Mouse (Mus musculus): ENCODE results near the gene L3hypdh.

Gene L3hypdh

GRCm38 (mm10) chr12:72085329-72086165, at the start of gene L3hypdh, which contains the start of gene Jkamp:
TSS of gene L3hypdh (minus strand) at chr12:72085439.
TSS of gene Jkamp (plus strand) at chr12:72085589.
- peak; percentile 97 to 99 for DNase-seq

- DNase-seq, result no peak
These were observed 44.0 kb upstream of the L3hypdh start for GRCm38 (mm10) chr12:72129203-72129602.

- DNase-seq, result no peak
These were observed 30.6 kb upstream of the L3hypdh start for GRCm38 (mm10) chr12:72115686-72116345.

- no peak for DNase-seq
These were observed 29.9 kb upstream of the L3hypdh start for GRCm38 (mm10) chr12:72115126-72115525.

DNA sequence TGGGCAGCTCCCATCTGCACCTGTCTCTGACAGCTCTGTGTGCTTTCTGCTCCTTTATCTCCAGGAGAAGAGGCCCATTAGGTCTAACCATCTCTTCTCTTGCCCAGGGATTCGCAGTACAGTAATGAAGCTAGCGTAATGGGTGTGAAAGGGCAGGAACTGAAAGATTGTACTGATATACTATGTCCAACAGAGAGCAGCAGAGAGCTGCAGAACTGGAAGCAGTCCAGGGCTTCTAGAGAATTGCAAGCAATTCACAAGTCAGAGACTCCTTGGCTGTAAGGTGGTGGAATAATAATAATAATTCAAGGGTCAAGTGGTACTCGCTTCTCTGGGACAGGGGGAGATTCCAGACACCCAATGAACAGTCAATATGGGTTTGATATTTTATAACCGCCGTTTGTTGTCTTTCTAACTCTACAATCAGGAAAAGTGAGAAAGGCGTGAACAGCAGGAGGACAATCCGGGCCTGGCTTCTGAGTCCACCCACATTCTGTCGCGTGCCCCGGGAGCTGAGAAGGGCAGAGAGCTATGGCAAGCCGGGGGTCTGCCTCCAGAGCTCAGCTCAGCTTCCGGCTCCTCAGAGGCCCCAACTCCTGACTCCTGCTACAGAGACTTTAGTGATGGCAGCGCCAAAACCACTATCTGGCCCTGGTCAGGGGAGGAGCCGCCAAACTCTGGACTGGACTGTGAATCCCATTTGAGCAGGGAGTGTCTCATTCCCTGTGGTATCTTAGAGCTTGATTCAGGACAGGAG, 19.5 kb upstream of the L3hypdh start:
- peak; percentile 8 to 9 for DNase-seq

GRCm38 (mm10) chr12:72104027-72104426, 18.8 kb upstream of the L3hypdh start:
- DNase-seq, result no peak

- no peak for DNase-seq
These were observed 17.5 kb upstream of the L3hypdh start for GRCm38 (mm10) chr12:72102776-72103175.

DNA sequence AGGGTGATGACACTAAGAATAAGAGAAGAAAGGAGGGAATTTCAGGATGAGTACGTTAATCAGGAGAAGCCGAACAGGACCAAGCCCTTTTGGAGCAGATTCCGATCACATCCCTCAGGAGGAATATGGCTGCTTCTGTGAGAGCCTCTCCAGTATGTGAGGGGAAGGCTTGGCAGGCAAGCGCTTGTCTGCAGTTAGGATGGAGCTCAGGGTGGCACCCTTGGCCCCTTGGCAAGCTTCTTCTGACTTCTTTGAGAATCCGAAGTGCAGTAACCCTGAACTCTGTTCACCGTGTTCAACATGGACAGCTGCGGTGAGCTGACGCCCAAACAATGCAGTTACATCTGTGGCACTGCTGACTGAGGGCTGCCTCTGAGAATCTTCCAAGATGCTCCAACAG, 11.7 kb upstream of the L3hypdh start:
- DNase-seq, result no peak

DNA sequence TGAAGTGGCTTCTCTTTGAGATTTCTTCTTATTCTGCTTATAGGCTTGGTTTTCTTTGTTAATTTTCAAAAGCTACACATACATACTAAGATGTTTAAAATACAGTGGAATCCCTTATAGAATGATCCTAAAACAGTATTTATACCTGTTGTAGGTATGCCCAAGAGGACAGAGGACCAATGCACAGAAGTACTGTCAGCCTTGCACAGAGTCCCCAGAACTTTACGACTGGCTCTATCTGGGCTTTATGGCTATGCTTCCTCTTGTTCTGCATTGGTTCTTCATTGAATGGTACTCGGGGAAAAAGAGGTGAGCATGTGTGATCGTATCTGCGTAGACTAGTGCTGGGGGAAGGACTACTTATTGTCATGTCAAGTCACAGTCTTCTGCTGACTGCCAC, 4.6 kb upstream of the L3hypdh start:
- DNase-seq, result no peak

- peak in 1 of 2 experiments; percentile 11 for DNase-seq
These were observed 1.1 kb upstream of the L3hypdh start for GRCm38 (mm10) chr12:72086166-72086825.

GRCm38 (mm10) chr12:72085024-72085328, 263 bp downstream of the L3hypdh start:
- no peak for DNase-seq

DNA sequence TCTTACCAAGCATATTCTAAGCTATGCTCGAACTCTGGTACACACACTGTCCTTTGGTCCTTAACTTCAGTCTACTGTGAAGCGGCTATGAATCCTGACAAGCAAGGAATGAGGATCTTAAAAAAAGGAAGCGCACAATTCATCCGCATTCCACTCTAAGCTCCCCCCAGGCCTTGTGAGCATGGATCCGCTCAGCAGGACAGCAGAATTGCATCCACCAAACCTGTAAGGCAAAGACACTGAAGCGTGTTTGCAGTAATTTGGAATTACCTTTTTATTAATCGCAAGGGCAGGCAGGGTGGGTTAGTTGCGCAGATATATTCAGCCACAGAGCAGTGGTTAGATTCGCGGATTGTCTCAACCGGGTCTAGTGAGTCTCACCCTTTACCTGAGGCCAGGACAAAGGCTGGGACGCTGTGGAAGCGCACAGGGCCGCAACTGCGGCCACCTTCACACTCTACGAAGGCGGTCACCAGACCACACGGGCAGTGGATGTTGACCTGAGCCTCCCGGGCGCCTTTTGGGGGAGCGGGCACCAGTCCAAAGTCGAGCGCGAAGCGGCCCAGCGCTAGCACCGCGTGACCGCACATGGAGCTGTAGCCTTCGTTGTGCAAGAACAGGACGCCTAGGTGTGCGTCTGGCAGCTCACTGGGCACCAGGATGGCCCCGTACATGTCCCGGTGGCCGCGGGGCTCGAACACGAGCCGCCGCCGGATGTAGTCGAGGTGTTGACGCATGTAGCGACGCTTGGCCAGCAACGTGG, 797 bp downstream of the L3hypdh start:
- no peak for DNase-seq

DNA sequence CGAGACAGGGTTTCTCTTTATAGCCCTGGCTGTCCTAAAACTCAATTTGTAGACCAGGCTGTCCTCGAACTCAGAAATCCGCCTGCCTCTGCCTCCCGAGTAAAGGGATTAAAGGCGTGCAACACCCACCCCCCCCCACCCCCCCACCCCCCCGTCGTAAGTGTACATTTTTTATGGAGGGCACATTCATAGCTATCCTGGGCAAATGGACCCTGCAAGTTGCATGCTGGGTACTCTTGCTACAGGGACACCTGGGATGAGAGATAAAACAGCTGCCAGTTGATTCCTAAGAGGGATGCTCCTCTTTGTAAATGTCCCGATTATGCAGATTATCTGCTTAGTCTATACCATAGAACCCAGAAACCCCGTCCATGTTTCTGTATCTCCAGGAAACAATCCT, 2.0 kb downstream of the L3hypdh start:
- DNase-seq, result no peak

GRCm38 (mm10) chr12:72082370-72082769, 2.9 kb downstream of the L3hypdh start:
- DNase-seq, result no peak

DNA sequence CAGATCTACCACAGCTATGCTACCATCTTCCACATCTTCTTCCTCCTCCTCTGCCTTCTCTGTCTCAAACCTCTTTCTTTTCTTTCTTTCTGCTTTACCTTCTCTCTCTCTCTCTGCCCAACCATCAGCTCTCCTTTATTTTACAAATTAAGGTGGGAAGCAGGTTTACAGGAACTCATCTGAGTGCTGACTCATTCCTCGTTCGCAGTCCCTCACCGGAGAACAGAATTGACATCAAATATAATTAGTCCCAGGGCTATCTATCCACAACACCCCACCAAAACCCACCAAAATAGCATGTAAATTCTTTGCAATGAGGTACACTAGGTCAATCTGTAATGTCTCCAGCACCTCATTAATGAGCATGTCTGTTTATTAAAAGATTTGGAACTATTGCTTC, 3.3 kb downstream of the L3hypdh start:
- no peak for DNase-seq

DNA sequence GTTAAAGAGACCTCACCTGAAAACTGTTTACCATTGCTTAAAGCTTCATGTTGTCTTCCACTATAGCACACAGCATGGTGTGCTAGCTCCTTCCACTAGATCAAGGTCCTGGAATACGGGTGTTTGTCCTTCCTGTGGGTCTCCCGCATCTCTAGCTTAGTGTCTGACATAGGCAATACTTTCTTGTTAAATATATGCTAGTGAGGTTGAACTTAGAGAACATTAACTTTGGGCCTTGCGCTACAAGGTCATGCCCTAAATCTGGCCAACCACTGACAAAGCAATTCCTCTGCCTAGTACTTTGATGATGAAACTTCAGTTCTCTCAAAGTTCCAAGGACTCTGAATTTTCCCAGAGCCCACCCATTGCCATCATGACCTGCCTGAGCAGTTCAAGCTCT, 7.0 kb downstream of the L3hypdh start:
- DNase-seq, result no peak

DNA sequence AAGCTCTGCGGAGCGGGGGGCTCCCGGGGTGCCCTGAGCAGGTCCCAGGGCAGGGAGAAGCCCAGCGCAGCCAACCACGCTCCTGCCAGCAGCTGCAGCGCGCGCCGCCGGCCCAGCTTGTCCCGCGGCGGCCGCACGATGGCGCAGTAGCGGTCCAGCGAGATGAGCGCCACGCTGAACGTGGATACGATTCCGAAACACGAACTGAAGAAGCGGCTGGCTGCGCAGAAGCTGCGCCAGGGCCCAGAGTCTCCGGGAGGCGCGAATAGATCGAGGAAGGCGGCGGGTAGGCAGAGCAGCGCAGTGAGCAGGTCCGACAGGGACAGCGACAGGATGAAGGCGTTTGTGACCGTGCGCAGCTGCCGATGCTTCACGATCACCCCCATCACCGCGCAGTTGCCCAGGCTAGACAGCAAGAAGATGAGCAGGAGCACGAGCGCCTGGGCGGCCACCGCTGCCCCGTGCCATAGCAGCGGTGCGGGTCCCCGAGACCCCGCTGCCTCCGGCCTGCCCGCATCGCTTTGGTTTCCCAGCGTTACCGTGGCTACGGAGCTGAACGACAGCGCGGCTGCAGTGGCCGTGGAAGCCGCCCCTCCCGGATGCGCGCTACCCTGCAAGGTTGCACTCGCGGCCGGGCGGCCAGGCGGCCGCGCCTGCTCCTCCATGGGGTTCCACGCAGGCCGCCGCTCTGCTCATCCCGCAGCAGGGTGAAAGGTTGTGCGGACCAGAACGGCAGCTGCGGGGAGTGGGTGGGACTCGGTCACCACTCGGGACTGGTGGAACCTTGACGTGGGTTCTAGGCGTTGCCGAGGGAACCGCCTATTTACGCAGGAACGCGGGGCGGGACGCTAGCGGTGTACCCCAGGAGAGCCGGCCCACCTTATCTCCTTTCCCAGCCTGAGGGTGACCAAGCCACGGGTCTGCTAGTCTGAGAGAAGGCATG, 14.6 kb downstream of the L3hypdh start, which contains the start of gene Gpr135:
Gene Gpr135, minus strand, starts transcription at position 799 of the 943 bp plus-strand sequence.
- DNase-seq, result peak; percentile 68 to 70

- DNase-seq, result no peak
These were observed 15.5 kb downstream of the L3hypdh start for GRCm38 (mm10) chr12:72069626-72070326.

GRCm38 (mm10) chr12:72057780-72058179, 27.5 kb downstream of the L3hypdh start:
- no peak for DNase-seq

DNA sequence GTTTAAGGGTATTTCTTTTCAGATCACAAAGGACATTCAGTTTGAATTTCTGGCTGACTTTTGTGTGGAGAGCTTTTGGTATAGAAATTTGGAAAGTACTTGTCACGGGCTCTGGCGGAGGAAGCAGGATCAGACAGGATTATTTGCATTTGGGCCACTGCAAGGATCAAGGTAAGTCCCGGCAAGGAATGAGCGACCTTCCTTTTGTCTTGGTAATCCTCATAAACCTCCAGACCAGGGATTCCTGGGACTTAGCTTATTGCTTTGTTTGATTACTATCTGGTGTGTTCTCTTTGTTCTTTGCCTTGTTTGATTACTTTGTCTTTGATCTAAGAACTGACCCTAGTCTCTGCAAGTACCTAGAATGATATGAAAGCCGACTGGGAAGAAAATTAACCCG, 31.4 kb downstream of the L3hypdh start:
- no peak for DNase-seq

All from thymus, postnatal 36 days (tissue).